Mouse (Mus musculus) WW6 (cell line): ENCODE data around the gene Luc7l3.

ENCODE experiments used
- DNase-seq: peaks from one replicate; pipeline ENCODE4 v3.0.0-alpha.2; 2013; ENCODE audit warnings: low read depth, low spot score

The Luc7l3 gene

GRCm38 (mm10) chr11:94321931-94322400 is at the start of gene Luc7l3:
Gene Luc7l3 (minus strand): TSS chr11:94321988.
- peak; percentile 86 for DNase-seq

GRCm38 (mm10) chr11:94370809-94371208 is 49.0 kb upstream of the Luc7l3 start:
- DNase-seq, result no peak

- DNase-seq, result no peak
These were observed 48.2 kb upstream of the Luc7l3 start for GRCm38 (mm10) chr11:94369981-94370380.

DNA sequence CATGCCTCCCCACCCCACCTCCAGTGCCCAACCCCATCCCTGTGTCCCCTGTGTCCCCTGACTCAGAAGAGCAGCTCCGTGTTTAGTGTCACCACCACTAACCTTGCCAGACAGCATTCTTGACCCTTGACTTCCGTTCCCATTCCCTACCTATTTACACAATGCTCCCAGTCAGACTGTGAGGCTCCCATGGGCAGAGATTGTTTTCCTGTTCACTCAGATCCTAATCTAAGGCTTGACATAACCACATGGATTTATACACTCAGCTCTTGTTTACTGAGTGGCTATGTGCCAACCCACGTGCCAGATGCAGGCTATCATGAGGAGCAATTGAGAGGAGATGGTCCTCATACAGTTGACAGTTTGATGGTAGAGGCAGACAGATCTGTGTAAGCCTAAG is 43.6 kb upstream of the Luc7l3 start:
- no peak for DNase-seq

GRCm38 (mm10) chr11:94363690-94364089 is 41.9 kb upstream of the Luc7l3 start:
- no peak for DNase-seq

DNA sequence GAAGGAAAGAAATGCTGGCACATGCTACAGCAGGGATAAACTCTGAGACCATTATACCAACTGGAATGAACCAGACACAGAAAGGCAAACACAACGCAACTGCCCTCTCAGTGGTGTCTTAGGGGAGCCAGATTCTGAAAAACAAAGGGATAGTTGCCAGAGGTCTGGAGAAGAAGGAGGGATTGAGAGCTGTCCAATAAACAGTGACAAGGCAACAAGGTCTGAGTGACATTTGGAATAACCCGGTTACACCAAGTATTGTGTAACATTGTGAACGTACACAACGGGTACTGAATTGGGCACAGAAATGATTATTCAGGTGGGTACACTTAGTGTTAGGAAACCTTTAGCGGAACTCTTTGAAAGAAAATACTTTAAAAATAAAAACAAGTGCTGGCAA is 40.3 kb upstream of the Luc7l3 start:
- DNase-seq, result no peak

GRCm38 (mm10) chr11:94361166-94361870 is 39.5 kb upstream of the Luc7l3 start:
- no peak for DNase-seq

DNA sequence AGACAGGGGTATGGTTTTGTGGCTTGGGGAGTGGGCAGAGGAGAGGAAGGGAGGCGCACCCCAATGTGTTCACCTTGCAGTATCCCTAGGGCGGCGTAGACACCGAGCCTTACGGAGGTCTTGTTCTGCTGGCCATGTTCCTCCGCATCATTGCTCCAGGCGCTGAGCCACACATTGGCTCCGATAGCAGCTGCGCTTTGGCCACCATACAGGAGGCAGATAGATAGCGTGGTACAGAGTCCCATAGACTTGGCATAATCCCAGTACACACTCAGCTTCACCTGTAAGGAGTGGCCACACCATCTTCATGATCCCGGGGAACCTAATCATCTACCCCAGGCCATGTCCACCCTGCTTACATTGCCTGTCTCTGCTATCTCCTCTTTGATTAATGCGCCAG is 37.4 kb upstream of the Luc7l3 start:
- no peak for DNase-seq

- DNase-seq, result no peak
These were observed 33.9 kb upstream of the Luc7l3 start for GRCm38 (mm10) chr11:94355521-94356217.

DNA sequence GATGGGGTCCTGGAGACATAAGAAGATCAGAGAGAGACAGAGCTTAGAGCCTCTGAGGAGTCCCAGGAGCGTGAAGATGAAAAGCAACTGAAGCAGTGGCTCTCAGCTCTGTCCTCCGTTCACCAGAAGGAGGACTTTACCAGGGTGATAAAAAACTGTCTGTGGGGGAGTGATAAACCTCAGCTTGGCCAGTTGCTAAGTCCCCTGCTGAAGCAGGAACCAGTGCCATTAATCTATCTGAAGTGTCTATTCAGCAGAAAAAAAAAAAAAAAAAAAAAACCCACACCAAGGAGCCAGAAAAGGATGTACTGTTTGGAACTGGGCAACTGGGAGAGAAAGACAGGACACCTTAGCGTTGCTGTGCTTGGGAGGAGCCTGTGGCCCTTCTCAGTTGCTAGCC is 29.3 kb upstream of the Luc7l3 start:
- no peak for DNase-seq

GRCm38 (mm10) chr11:94350337-94350736 is 28.5 kb upstream of the Luc7l3 start:
- no peak for DNase-seq

DNA sequence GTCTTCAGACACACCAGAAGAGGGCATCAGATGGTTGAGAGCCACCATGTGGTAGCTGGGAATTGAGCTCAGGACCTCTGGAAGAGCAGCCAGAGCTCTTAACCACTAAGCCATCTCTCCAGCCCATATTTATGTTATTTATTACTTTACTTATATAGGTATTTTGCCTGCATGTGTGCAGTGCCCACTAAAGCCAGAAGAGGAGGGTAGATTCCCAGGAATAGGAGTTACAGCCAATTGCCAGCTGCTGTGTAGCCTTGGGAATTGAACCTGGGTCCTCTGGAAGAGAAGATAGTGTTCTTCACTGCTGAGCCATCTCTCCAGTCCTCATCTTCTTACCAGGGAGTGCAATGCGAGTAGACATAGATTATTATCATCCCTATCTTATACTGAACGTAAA is 28.1 kb upstream of the Luc7l3 start:
- DNase-seq, result no peak

DNA sequence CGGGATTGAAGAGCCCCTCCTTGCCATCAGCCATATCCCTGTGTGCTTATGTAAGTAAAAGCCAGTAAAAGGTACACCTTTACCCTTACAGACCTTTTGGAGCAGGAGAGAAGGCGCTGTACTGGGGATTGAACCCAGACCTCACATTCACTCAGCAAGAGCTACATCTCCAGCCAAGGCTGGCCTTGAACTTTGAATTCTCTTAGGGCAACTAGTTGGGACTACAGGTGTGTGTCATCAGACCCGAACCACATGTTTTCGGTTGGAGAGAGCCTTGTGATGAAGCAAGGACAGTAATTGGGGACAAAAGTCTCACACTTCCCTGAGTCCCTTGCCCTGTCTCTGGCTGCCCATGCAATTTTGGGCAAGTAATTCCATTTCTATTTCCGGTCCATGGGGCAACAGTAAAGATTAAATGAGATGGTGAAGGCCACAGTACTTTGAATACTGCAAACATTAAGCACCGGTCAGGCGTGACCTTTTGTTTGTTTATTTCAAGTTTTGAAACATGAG is 25.3 kb upstream of the Luc7l3 start:
- no peak for DNase-seq

GRCm38 (mm10) chr11:94346611-94347010 is 24.8 kb upstream of the Luc7l3 start:
- no peak for DNase-seq

- no peak for DNase-seq
These were observed 24.1 kb upstream of the Luc7l3 start for GRCm38 (mm10) chr11:94345926-94346325.

- DNase-seq, result no peak
These were observed 22.7 kb upstream of the Luc7l3 start for GRCm38 (mm10) chr11:94344470-94344869.

DNA sequence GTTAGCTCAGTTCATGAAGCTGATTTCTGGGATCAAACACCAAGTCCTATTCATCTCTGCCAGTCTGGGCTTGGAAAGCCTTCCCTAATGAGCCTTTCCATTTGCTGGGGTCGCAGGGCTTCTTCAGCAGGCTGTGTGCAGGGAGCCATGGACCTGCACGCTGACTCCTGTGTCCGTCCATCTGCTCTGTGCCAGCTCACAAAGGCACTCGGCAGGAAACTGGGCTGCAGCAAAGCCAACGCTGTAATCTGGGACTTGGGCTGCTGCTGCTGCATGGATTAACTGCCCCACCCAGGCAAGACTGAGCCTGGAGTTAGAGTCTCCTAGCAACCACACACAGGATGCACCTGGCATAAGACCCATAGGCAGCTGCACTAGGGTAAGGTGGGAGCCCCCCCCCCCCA is 22.2 kb upstream of the Luc7l3 start:
- DNase-seq, result no peak

GRCm38 (mm10) chr11:94342114-94342905 is 20.5 kb upstream of the Luc7l3 start:
- DNase-seq, result no peak

- no peak for DNase-seq
These were observed 19.5 kb upstream of the Luc7l3 start for GRCm38 (mm10) chr11:94340948-94341933.

GRCm38 (mm10) chr11:94339732-94340585 is 18.2 kb upstream of the Luc7l3 start:
- DNase-seq, result peak; percentile 48
